Mouse (Mus musculus) spleen, adult 2 months (tissue): ENCODE measurements around the gene Podxl. TPM values are rescaled to one million over a fixed set of nuclear protein-coding genes. Genes with fewer than 3 reads are reported as not detected.

Experiments used
- DNase-seq, 2 experiments: peaks; one replicate each; pipeline versions ENCODE4 v3.0.0 to v3.0.0-alpha.2; 2012 to 2021; ENCODE audit warnings: low spot score in 2 of 2, low read depth in 1 of 2
- H3K27ac ChIP-seq: fragments of 200-500 bp; 2 replicates; pipeline ENCODE4 v1.5.1; 2012; ENCODE audit warnings: low read length, inconsistent platforms; ENCODE audit not compliant: insufficient read depth
- H3K27me3 ChIP-seq: fragments of 200-500 bp; 2 replicates; pipeline ENCODE4 v1.6.1; 2012; ENCODE audit warnings: mild to moderate bottlenecking, moderate library complexity, low read length, inconsistent platforms; ENCODE audit not compliant: control insufficient read depth, insufficient read depth
- H3K36me3 ChIP-seq: fragments of 200-500 bp; 2 replicates; pipeline ENCODE4 v1.6.1; 2012; ENCODE audit warnings: mild to moderate bottlenecking, low read length, inconsistent platforms; ENCODE audit not compliant: control insufficient read depth, insufficient read depth
- H3K4me1 ChIP-seq: fragments of 200-500 bp; 2 replicates; pipeline ENCODE4 v1.6.1; 2011; ENCODE audit warnings: inconsistent platforms; ENCODE audit not compliant: control insufficient read depth, insufficient read depth, insufficient read length
- H3K4me3 ChIP-seq: fragments of 200-500 bp; 2 replicates; pipeline ENCODE4 v1.5.1; 2011; ENCODE audit warnings: mild to moderate bottlenecking, inconsistent platforms; ENCODE audit not compliant: insufficient read depth, insufficient read length; ENCODE audit errors: extremely low read depth
- CTCF ChIP-seq: fragments of 200-500 bp; IDR thresholded peaks from 2 replicates; pipeline ENCODE4 v1.5.1; 2011; ENCODE audit warnings: mild to moderate bottlenecking, inconsistent platforms; ENCODE audit not compliant: insufficient read depth, insufficient read length, insufficient replicate concordance; ENCODE audit errors: extremely low read depth
- POLR2A ChIP-seq: fragments of 200-500 bp; IDR thresholded peaks from 2 replicates; pipeline ENCODE4 v1.6.1; 2011; ENCODE audit warnings: low read depth, low read length, inconsistent platforms
- WGBS: fragments of 180-500 bp; shearing (Covaris S2); methylation state at CpG from one replicate; pipeline ENCODE4 v1.1.7; 2018; 5-methylcytosine and 5-hydroxymethylcytosine counted together
- polyA plus RNA-seq: library from polyadenylated mRNA; depleted of rRNA; stranded (reverse); fragments of >200 nt; gene quantifications from 2 replicates; pipeline ENCODE4 v1.2.3, GENCODE M21; 2012

Podxl gene
- polyA plus RNA-seq, 1 experiment = 5.4 TPM

DNA sequence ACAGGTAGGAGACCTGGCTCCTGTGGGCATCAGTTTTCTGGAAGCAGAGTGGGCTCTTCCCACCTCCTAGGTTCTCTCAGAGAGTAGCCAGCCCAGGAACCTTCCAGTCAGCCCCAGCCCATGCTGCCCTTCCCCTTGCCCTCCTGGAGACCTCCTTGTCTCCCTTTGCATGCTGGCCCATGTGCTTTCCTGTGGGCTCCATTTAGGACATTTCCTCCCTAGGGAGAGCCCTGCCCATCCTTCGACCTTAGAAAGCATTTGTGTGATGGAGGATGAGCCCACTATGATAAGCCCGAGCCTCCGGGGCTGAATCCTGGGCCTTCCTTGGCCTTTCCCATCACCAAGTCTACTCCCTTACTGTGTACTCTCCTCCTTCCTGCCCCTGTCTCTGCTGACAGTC lies 25.5 kb upstream of the Podxl start:
- DNase-seq = no peak
- no peaks in the 10 kb centered on the region for H3K36me3 ChIP-seq
- H3K4me1 ChIP-seq = no peaks in the 10 kb centered on the region
- H3K27ac ChIP-seq = no peak overlapping the region
- TF ChIP-seq CTCF = no peak
- TF ChIP-seq POLR2A = no peak
- H3K27me3 ChIP-seq = no peaks in the 10 kb centered on the region
- 83% methylated on average over 3 of the region's 3 CpGs for WGBS
- H3K4me3 ChIP-seq = no peak overlapping the region

DNA sequence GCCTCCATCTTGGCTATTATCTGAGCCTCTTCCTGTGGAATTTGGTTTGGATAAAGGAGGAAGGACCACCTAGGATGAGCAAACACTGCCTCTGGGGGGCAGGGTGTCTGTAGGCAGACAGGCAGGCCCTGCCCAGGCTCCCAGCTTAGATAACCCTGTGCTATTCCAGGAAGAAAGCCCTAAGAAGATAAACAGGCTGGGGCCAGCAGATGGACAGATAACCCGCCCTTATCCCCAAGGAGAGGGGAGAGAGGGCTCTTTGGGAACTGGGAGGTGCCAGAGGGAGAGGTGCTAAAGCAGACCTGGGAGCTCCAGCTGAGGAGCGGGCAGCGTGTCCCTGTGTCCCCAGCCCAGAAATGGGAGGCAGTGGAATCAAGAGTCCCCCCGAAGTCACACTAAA lies 23.9 kb upstream of the Podxl start:
- TF ChIP-seq CTCF (no peak), POLR2A (no peak)
- no peak for DNase-seq
- no peak overlapping the region for H3K27ac ChIP-seq
- no peaks in the 10 kb centered on the region for H3K4me1 ChIP-seq
- H3K27me3 ChIP-seq = no peaks in the 10 kb centered on the region
- no peaks in the 10 kb centered on the region for H3K36me3 ChIP-seq
- H3K4me3 ChIP-seq = no peak overlapping the region
- 80% methylated on average over 4 of the region's 4 CpGs for WGBS

DNA sequence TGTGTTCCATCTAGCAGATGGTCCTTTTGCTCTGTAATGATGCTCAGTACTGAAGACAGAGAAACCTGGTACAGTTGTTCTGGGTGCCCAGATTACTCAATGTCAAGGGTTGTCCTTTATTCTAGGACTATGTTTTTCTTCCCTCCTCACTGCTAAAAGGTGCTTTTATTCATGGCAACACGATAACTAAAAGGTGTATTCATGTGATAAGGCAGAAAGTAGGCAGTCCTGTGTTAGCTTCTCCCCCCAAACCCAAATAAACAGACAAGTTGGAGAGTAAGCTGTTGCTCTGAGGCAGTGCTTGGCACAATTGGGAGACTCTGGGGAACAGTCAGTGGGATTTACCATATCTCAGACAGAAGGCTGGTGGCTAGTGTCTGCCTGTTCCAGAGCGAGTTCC lies 22.3 kb upstream of the Podxl start:
- H3K27ac ChIP-seq = no peak overlapping the region
- H3K4me1 ChIP-seq = no peaks in the 10 kb centered on the region
- WGBS = 80% methylated on average over 2 of the region's 2 CpGs
- H3K27me3 ChIP-seq = no peaks in the 10 kb centered on the region
- TF ChIP-seq POLR2A = no peak
- TF ChIP-seq CTCF = no peak
- H3K4me3 ChIP-seq = no peak overlapping the region
- H3K36me3 ChIP-seq = no peaks in the 10 kb centered on the region
- no peak for DNase-seq

DNA sequence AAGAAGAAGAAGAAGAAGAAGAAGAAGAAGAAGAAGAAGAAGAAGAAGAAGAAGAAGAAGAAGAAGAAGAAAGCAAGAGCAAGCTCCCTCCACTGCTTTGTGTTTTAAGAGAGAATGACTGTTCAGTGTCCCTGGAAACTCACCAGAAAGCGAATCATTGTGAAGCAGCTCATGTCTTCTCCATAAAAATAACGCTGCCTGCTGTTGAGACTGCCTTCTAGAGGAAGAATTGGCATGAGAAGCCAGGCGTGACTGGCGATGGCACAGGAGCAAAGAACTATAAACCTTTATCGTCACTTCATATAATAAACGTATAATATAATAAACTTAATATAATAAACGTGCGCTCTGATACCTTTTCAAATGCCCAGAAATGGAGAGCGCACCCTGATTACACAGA lies 12.4 kb upstream of the Podxl start:
- Histone ChIP-seq H3K36me3 (no peaks in the 10 kb centered on the region), H3K4me1 (no peaks in the 10 kb centered on the region), H3K27me3 (no peaks in the 10 kb centered on the region), H3K27ac (no peak overlapping the region), H3K4me3 (no peak overlapping the region)
- TF ChIP-seq CTCF = no peak
- no peak for TF ChIP-seq POLR2A
- no peak for DNase-seq
- 91% methylated on average over 9 of the region's 9 CpGs for WGBS

DNA sequence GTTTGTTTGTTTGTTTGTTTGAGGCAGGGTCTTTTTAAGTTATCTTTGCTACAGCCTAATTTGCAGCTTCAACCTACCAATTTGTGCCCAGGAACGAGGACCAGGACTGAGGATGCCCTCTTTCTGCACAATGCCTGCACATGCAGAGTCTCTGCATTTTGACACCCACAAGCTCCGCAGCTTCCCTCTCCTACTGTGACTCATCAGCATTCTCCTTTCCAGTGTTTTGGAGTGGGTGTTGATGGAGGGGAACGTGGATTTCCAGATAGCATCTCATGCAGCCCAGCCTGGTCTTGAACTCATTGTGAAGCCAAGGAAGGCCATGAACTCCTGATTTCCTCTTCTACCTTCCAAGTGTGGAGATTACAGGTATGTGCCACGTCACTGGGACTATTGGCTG lies 11.3 kb upstream of the Podxl start:
- Histone ChIP-seq H3K27ac (no peak overlapping the region), H3K36me3 (no peaks in the 10 kb centered on the region), H3K4me1 (no peaks in the 10 kb centered on the region), H3K27me3 (no peaks in the 10 kb centered on the region), H3K4me3 (no peak overlapping the region)
- DNase-seq = no peak
- 79% methylated on average over 4 of the region's 4 CpGs for WGBS
- TF ChIP-seq POLR2A (no peak), CTCF (no peak)

DNA sequence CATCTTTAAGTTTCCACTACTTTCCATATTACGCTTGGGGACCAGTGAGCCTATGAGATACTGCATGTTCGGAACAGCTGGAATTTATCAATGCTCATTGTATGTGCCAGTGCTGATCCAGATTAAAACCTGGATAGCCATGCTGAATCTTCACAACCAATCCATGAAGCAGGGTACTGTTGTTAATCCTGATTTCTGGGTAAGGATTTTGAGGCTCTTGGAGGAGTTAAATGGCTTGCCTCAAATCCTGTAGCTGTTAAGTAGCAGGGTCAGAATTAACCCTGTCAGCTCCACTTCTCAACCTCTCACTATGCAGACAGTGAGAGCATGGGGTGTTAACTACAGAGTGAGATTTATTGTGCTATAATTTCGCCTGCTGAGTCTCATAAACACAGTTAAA lies 7.7 kb upstream of the Podxl start:
- TF ChIP-seq POLR2A (no peak), CTCF (no peak)
- Histone ChIP-seq H3K27me3 (no peaks in the 10 kb centered on the region), H3K27ac (no peak overlapping the region), H3K36me3 (no peaks in the 10 kb centered on the region), H3K4me1 (no peaks in the 10 kb centered on the region), H3K4me3 (no peak overlapping the region)
- WGBS = 81% methylated on average over 3 of the region's 3 CpGs
- no peak for DNase-seq

DNA sequence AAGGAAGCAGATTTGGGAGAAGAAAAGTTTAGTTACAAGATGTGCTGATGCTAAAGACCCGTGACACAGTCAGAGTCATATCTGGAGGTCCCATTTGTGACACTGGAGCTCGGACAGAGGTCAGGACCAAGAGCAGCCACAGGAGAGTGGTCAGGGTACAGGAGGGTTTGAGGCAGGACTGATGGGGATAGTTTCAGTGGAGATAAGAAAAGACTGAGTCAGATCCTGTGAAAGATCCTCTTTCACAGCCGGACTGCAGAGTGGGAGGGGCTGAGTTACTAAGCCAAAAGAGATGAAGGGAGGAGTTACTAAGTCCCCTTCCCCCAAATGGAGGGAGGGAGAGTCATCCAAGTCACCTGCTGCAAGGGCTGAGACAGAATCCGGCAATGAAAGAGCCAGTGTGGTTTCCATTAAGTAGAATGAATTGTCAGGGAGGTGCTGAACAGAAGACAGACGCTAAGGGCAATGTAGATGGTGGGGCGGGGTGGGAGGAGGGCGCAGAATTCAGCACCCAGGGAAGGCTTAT lies 4.4 kb upstream of the Podxl start:
- DNase-seq = no peak
- no peak overlapping the region for H3K27ac ChIP-seq
- 48% methylated on average over 7 of the region's 7 CpGs for WGBS
- TF ChIP-seq POLR2A = no peak
- no peak for TF ChIP-seq CTCF
- no peaks in the 10 kb centered on the region for H3K36me3 ChIP-seq
- peaks cover 14% of the 10 kb centered on the region for H3K27me3 ChIP-seq
- H3K4me3 ChIP-seq = no peak overlapping the region
- peaks cover 4% of the 10 kb centered on the region for H3K4me1 ChIP-seq

DNA sequence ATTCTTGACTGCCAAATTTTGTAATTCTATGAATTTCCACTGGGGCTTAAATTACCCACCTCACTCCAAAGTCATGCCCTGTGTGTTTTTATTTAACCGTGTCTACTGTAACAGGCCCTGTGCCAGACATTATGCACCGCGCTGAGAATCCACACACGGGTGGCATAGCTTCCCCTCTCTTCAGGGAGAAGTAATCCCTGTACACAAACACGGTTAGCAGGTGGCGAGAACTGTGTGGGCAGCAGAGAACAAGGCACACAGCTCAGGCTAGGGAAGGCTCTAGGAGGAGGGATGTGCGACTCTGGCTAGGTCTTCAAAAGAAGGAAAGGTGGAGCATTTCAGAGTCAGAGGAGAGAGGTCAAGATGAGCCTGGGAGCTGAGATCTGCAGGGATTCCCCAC lies 3.4 kb upstream of the Podxl start:
- Histone ChIP-seq H3K4me3 (no peak overlapping the region), H3K4me1 (peaks cover 4% of the 10 kb centered on the region), H3K27me3 (peaks cover 14% of the 10 kb centered on the region), H3K36me3 (no peaks in the 10 kb centered on the region), H3K27ac (no peak overlapping the region)
- TF ChIP-seq CTCF = no peak
- no peak for TF ChIP-seq POLR2A
- WGBS = 66% methylated on average over 7 of the region's 7 CpGs
- DNase-seq = no peak
